Comparison of ENCODE assay signal across 19 mouse cellular contexts in genomic region chr17:88696656-88697333, GRCm38 (mm10). TPM values are rescaled to one million over a fixed set of nuclear protein-coding genes. Genes with fewer than 3 reads are reported as not detected.
DNase-seq lines count a peak whose midpoint lies in the region; ATAC-seq and TF ChIP-seq lines count a peak whose summit lies in the region.
"Had no signal": no experiment of that assay in that cellular context is flagged by ENCODE, and none has a peak within 500 bp of the region (broad histone marks: within the 10 kb centered on the region; RNA-seq: fewer than 3 reads in every experiment).

No protein-coding gene starts in this region.

- peak overlapping the region; percentile 25 for H3K27ac ChIP-seq in hindbrain, embryonic 12.5 days
- no peak overlapping the region; the same call in 1 of the 2 replicates for H3K27ac ChIP-seq in hindbrain, embryonic 13.5 days
- H3K27ac ChIP-seq in midbrain, embryonic 15.5 days: no peak overlapping the region
- H3K27ac ChIP-seq in midbrain, embryonic 13.5 days: no peak overlapping the region
- 0 out of 2 replicates have a peak overlapping the region, but pooled peaks have one; percentile 3 for H3K27ac ChIP-seq in hindbrain, postnatal 0 days
- peak overlapping the region; percentile 40 for H3K27ac ChIP-seq in stomach, postnatal 0 days (replicated peaks)
- H3K27ac ChIP-seq: liver, embryonic 12.5 days had no signal

- TF ChIP-seq CTCF in hindbrain, postnatal 0 days (IDR thresholded peaks at IDR 0.05; ENCODE audit: low read depth): no peak
- no peak for TF ChIP-seq CTCF in stomach, postnatal 0 days (IDR thresholded peaks at IDR 0.05; ENCODE audit: low read depth)

- no peak overlapping the region for H3K4me2 ChIP-seq in hindbrain, embryonic 12.5 days (replicated peaks)
- H3K4me2 ChIP-seq in hindbrain, embryonic 13.5 days: no peak overlapping the region
- H3K4me2 ChIP-seq in midbrain, embryonic 15.5 days: no peak overlapping the region
- no peak overlapping the region for H3K4me2 ChIP-seq in midbrain, embryonic 13.5 days (replicated peaks)
- H3K4me2 ChIP-seq in hindbrain, postnatal 0 days (ENCODE audit: low read depth, low read length): no peak overlapping the region
- no peak overlapping the region for H3K4me2 ChIP-seq in stomach, postnatal 0 days (replicated peaks; ENCODE audit: low read depth)
- H3K4me2 ChIP-seq: liver, embryonic 12.5 days had no signal

- ATAC-seq in hindbrain, embryonic 12.5 days (ENCODE audit: low FRiP score): peak; percentile 52; the same call in 1 of the 2 replicates
- no peak for ATAC-seq in hindbrain, embryonic 13.5 days (ENCODE audit: low FRiP score)
- ATAC-seq in midbrain, embryonic 15.5 days (replicated peaks): 0 out of 2 replicates have a peak, but pooled peaks have one; percentile 57
- no peak for ATAC-seq in midbrain, embryonic 13.5 days
- ATAC-seq in hindbrain, postnatal 0 days: 0 out of 2 replicates have a peak, but pooled peaks have one; percentile 49
- no peak for ATAC-seq in stomach, postnatal 0 days (ENCODE audit: low FRiP score, low TSS enrichment)
- ATAC-seq: activated CD4-positive, CD25-positive, alpha-beta regulatory T cell, adult 4 months; inflammation-experienced regulatory T-cells, adult 6 months; liver, embryonic 12.5 days had no signal

- peak; percentile 21 for DNase-seq in hindbrain, postnatal 0 days (ENCODE audit: low spot score)
- DNase-seq in stomach, postnatal 0 days (ENCODE audit: low spot score): no peak
- DNase-seq in T-cell, adult 2 months (ENCODE audit: low spot score): no peak
- no peak for DNase-seq in frontal cortex, postnatal 14 days (ENCODE audit: low spot score in 2 of 2)
- DNase-seq: adrenal gland, postnatal 36 days; cerebellum, adult 11 months; gastrocnemius, postnatal 14 days; lung, postnatal 10 days; thymus, postnatal 14 days had no signal

- H3K9ac ChIP-seq in hindbrain, embryonic 12.5 days: no peak overlapping the region
- no peak overlapping the region for H3K9ac ChIP-seq in hindbrain, embryonic 13.5 days
- H3K9ac ChIP-seq in midbrain, embryonic 15.5 days: no peak overlapping the region
- H3K9ac ChIP-seq in midbrain, embryonic 13.5 days (replicated peaks): no peak overlapping the region
- no peak overlapping the region for H3K9ac ChIP-seq in hindbrain, postnatal 0 days (replicated peaks; ENCODE audit: low read length)
- no peak overlapping the region for H3K9ac ChIP-seq in stomach, postnatal 0 days (ENCODE audit: low read length)
- H3K9ac ChIP-seq: liver, embryonic 12.5 days had no signal

- WGBS in hindbrain, embryonic 12.5 days: 44% methylated on average over 9 of the region's 9 CpGs
- WGBS in hindbrain, embryonic 13.5 days: 45% methylated on average over 9 of the region's 9 CpGs
- 37% methylated on average over 9 of the region's 9 CpGs for whole genome bisulfite sequencing in midbrain, embryonic 15.5 days
- 43% methylated on average over 9 of the region's 9 CpGs for WGBS in midbrain, embryonic 13.5 days
- WGBS in hindbrain, postnatal 0 days: 33% methylated on average over 9 of the region's 9 CpGs
- WGBS in stomach, postnatal 0 days: 51% methylated on average over 9 of the region's 9 CpGs

- no peaks in the 10 kb centered on the region for H3K36me3 ChIP-seq in hindbrain, embryonic 12.5 days
- no peaks in the 10 kb centered on the region for H3K36me3 ChIP-seq in hindbrain, embryonic 13.5 days
- no peaks in the 10 kb centered on the region for H3K36me3 ChIP-seq in midbrain, embryonic 15.5 days (replicated peaks)
- no peaks in the 10 kb centered on the region for H3K36me3 ChIP-seq in midbrain, embryonic 13.5 days
- H3K36me3 ChIP-seq in hindbrain, postnatal 0 days (ENCODE audit: insufficient read depth, low read length): no peaks in the 10 kb centered on the region
- H3K36me3 ChIP-seq in stomach, postnatal 0 days (ENCODE audit: control insufficient read depth, insufficient read depth, low read length): no peaks in the 10 kb centered on the region
- H3K36me3 ChIP-seq: liver, embryonic 12.5 days had no signal

- 0 out of 2 replicates have a peak, but pooled peaks cover 2% of the 10 kb centered on the region for H3K27me3 ChIP-seq in hindbrain, embryonic 12.5 days
- H3K27me3 ChIP-seq in hindbrain, embryonic 13.5 days: no peaks in the 10 kb centered on the region
- H3K27me3 ChIP-seq in midbrain, embryonic 15.5 days (replicated peaks): no peaks in the 10 kb centered on the region
- no peaks in the 10 kb centered on the region for H3K27me3 ChIP-seq in midbrain, embryonic 13.5 days
- H3K27me3 ChIP-seq in hindbrain, postnatal 0 days (ENCODE audit: insufficient read depth, low read length): no peaks in the 10 kb centered on the region
- H3K27me3 ChIP-seq in stomach, postnatal 0 days (ENCODE audit: control insufficient read depth, insufficient read depth, low read length): no peaks in the 10 kb centered on the region
- H3K27me3 ChIP-seq: liver, embryonic 12.5 days had no signal

- peaks cover 7% of the 10 kb centered on the region; the same call in 1 of the 2 replicates for H3K4me1 ChIP-seq in hindbrain, embryonic 12.5 days
- H3K4me1 ChIP-seq in hindbrain, embryonic 13.5 days (replicated peaks): peaks cover 6% of the 10 kb centered on the region; the same call in 1 of the 2 replicates
- peaks cover 9% of the 10 kb centered on the region; the same call in 1 of the 2 replicates for H3K4me1 ChIP-seq in midbrain, embryonic 15.5 days
- H3K4me1 ChIP-seq in midbrain, embryonic 13.5 days (replicated peaks): peaks cover 9% of the 10 kb centered on the region
- no peaks in the 10 kb centered on the region for H3K4me1 ChIP-seq in hindbrain, postnatal 0 days (ENCODE audit: insufficient read depth, low read length)
- H3K4me1 ChIP-seq in stomach, postnatal 0 days (replicated peaks; ENCODE audit: control insufficient read depth, insufficient read depth): no peaks in the 10 kb centered on the region
- H3K4me1 ChIP-seq: liver, embryonic 12.5 days had no signal

- H3K4me3 ChIP-seq in hindbrain, embryonic 12.5 days: no peak overlapping the region
- H3K4me3 ChIP-seq in hindbrain, embryonic 13.5 days: no peak overlapping the region
- no peak overlapping the region for H3K4me3 ChIP-seq in midbrain, embryonic 15.5 days
- no peak overlapping the region for H3K4me3 ChIP-seq in midbrain, embryonic 13.5 days (replicated peaks)
- H3K4me3 ChIP-seq in hindbrain, postnatal 0 days (ENCODE audit: low read length): no peak overlapping the region
- no peak overlapping the region for H3K4me3 ChIP-seq in stomach, postnatal 0 days (ENCODE audit: low read depth, low read length)
- H3K4me3 ChIP-seq: liver, embryonic 12.5 days had no signal

- no peaks in the 10 kb centered on the region for H3K9me3 ChIP-seq in hindbrain, embryonic 12.5 days (replicated peaks)
- no peaks in the 10 kb centered on the region for H3K9me3 ChIP-seq in hindbrain, embryonic 13.5 days
- H3K9me3 ChIP-seq in midbrain, embryonic 15.5 days: no peaks in the 10 kb centered on the region
- no peaks in the 10 kb centered on the region for H3K9me3 ChIP-seq in midbrain, embryonic 13.5 days
- no peaks in the 10 kb centered on the region for H3K9me3 ChIP-seq in hindbrain, postnatal 0 days (ENCODE audit: low read length)
- no peaks in the 10 kb centered on the region for H3K9me3 ChIP-seq in stomach, postnatal 0 days (ENCODE audit: control insufficient read depth, low read length)

- TF ChIP-seq EP300 in stomach, postnatal 0 days (optimal IDR thresholded peaks at IDR 0.05): no peak

RNA-seq across cellular contexts. Expression of gene Gtf2a1l, which starts 28.3 kb away (rescaled TPM):
- polyA plus RNA-seq in hindbrain, embryonic 12.5 days (2016; fragmentation: Nextera tagmentation; extraction: Ambion mirVana): 0.72 and 0.87 TPM in 2 replicates
- polyA plus RNA-seq in hindbrain, embryonic 13.5 days (2015; fragmentation: Nextera tagmentation; extraction: Ambion mirVana): 0.12 and 0.14 TPM in 2 replicates
- 0.10 and 0.29 TPM in 2 replicates for polyA plus RNA-seq in midbrain, embryonic 15.5 days (2015; fragmentation: Nextera tagmentation; extraction: Ambion mirVana)
- polyA plus RNA-seq in midbrain, embryonic 13.5 days (2015; fragmentation: Nextera tagmentation; extraction: Ambion mirVana): 0.12 and 0.28 TPM in 2 replicates
- not detected in 2 replicates for total RNA-seq in hindbrain, postnatal 0 days (2014; rRNA removed)
- polyA plus RNA-seq in hindbrain, postnatal 0 days (2015; fragmentation: Nextera tagmentation; extraction: Ambion mirVana): 0.38 and 0.53 TPM in 2 replicates
- polyA plus RNA-seq in stomach, postnatal 0 days (2015; fragmentation: Nextera tagmentation; extraction: Ambion mirVana): 0.08 TPM in 1 of 2 replicates, not detected in the other
- total RNA-seq: adrenal gland, postnatal 36 days; gastrocnemius, postnatal 14 days; megakaryocyte-erythroid progenitor cell, adult 5-6 weeks had no signal
- polyA plus RNA-seq: heart, embryonic 14.5 days; kidney, embryonic 16.5 days; liver, embryonic 12.5 days had no signal

Comparison
In these comparisons a context has a peak if more than half of its experiments do, and no peak if none do; other contexts are left out.
1. ATAC-seq: peak in hindbrain, embryonic 12.5 days (single experiment), midbrain, embryonic 15.5 days (single experiment) and hindbrain, postnatal 0 days (single experiment); none in hindbrain, embryonic 13.5 days (single experiment), midbrain, embryonic 13.5 days (single experiment) and stomach, postnatal 0 days (single experiment).
2. H3K27ac ChIP-seq: peak in hindbrain, embryonic 12.5 days (single experiment), hindbrain, postnatal 0 days (single experiment) and stomach, postnatal 0 days (single experiment); none in hindbrain, embryonic 13.5 days (single experiment), midbrain, embryonic 15.5 days (single experiment) and midbrain, embryonic 13.5 days (single experiment).